Mouse (Mus musculus) left cerebral cortex, adult 2 months (tissue): ENCODE results near the gene Crisp2. TPM values are rescaled to one million over a fixed set of nuclear protein-coding genes. Genes with fewer than 3 reads are reported as not detected.
"Not testable (repeated sequence)": the region's sequence is repeated elsewhere in the genome, so short reads cannot be mapped to it uniquely, and the experiment has no call there.

Experiments used
- DNase-seq, 2 experiments: peaks; one replicate each; pipeline ENCODE4 v3.0.0; 2021 to 2022; ENCODE audit warnings: low spot score in 2 of 2, mixed read lengths in 1 of 2; ENCODE audit errors: extremely low spot score in 1 of 2
- H3K27ac ChIP-seq: fragments of 200-600 bp; 2 replicates; pipeline ENCODE4 v1.8.1; 2022
- H3K4me3 ChIP-seq: fragments of 200-600 bp; 2 replicates; pipeline ENCODE4 v1.8.1; 2022
- CTCF ChIP-seq: fragments of 200-600 bp; IDR thresholded peaks from 2 replicates; pipeline ENCODE4 v1.8.1; 2022; ENCODE audit warnings: antibody characterized with exemption, mild to moderate bottlenecking, moderate library complexity
- intact Hi-C: fragments of 180-260 bp; cut with DNase I; formaldehyde crosslinking; loops from one replicate; pipeline ENCODE4 v1.15.1; 2025
- total RNA-seq, 2 experiments: library from RNA; stranded (reverse); gene quantifications; 2 replicates each; pipeline ENCODE4 v1.2.3; 2021

Gene Crisp2
- total RNA-seq, 2 experiments from 2014 or later = not detected

- DNase-seq = no peak
- Histone ChIP-seq H3K4me3 (no peak overlapping the region), H3K27ac (no peak overlapping the region)
- intact Hi-C loops = no loop called here
- TF ChIP-seq CTCF = no peak
Measured at GRCm38 (mm10) chr17:40802707-40803340, 4.0 kb downstream of the Crisp2 start.

- no peak overlapping the region for H3K27ac ChIP-seq
- TF ChIP-seq CTCF = no peak
- intact Hi-C loops = no loop called here
- H3K4me3 ChIP-seq = no peak overlapping the region
- peak in 1 of 2 experiments; percentile 9 for DNase-seq
Measured at GRCm38 (mm10) chr17:40793921-40794854, 12.6 kb downstream of the Crisp2 start.

GRCm38 (mm10) chr17:40789877-40790276 lies 16.9 kb downstream of the Crisp2 start:
- TF ChIP-seq CTCF = no peak
- intact Hi-C loops = no loop called here

GRCm38 (mm10) chr17:40767120-40767519 lies 39.7 kb downstream of the Crisp2 start:
- TF ChIP-seq CTCF = no peak
- no peak overlapping the region for H3K4me3 ChIP-seq
- intact Hi-C loops = no loop called here
- no peak overlapping the region for H3K27ac ChIP-seq
- no peak for DNase-seq

More at GRCm38 (mm10) chr17:40789877-40790276, 16.9 kb downstream of the Crisp2 start:
- no peak for DNase-seq
- no peak overlapping the region for H3K4me3 ChIP-seq
- H3K27ac ChIP-seq = no peak overlapping the region

GRCm38 (mm10) chr17:40763662-40764061 lies 43.1 kb downstream of the Crisp2 start:
- H3K27ac ChIP-seq = no peak overlapping the region
- intact Hi-C loops = no loop called here
- H3K4me3 ChIP-seq = no peak overlapping the region
- TF ChIP-seq CTCF = no peak
- no peak for DNase-seq

- DNase-seq = no peak
- no peak overlapping the region for H3K27ac ChIP-seq
- intact Hi-C loops = no loop called here
- no peak for TF ChIP-seq CTCF
- H3K4me3 ChIP-seq = no peak overlapping the region
Measured at GRCm38 (mm10) chr17:40731724-40732123, 75.1 kb downstream of the Crisp2 start.

- intact Hi-C loops = no loop called here
- no peak for TF ChIP-seq CTCF
- no peak for DNase-seq
- H3K27ac ChIP-seq = no peak overlapping the region
- no peak overlapping the region for H3K4me3 ChIP-seq
Measured at GRCm38 (mm10) chr17:40731296-40731695, 75.5 kb downstream of the Crisp2 start.

- intact Hi-C loops = no loop called here
- DNase-seq = no peak
- no peak within 1 kb of the TSS for H3K27ac ChIP-seq
- H3K4me3 ChIP-seq = no peak within 1 kb of the TSS
- no peak for TF ChIP-seq CTCF
Measured at GRCm38 (mm10) chr17:40726820-40727219, 80.0 kb downstream of the Crisp2 start, which contains the start of gene Esp1. Esp1 (plus strand) TSS chr17:40727120.

- H3K27ac ChIP-seq, DNase-seq, H3K4me3 ChIP-seq, intact Hi-C loops: not testable (repeated sequence)
Measured at GRCm38 (mm10) chr17:40717055-40717454, 89.7 kb downstream of the Crisp2 start.

- intact Hi-C loops = no loop called here
- no peak for DNase-seq
- Histone ChIP-seq H3K4me3 (no peak overlapping the region), H3K27ac (no peak overlapping the region)
- TF ChIP-seq CTCF = no peak
Measured at GRCm38 (mm10) chr17:40716273-40716672, 90.5 kb downstream of the Crisp2 start.

Other genes with a start within 250 kb of the Crisp2 start
- not detected for gene Esp6, start 245.5 kb downstream of the Crisp2 start, total RNA-seq
- gene Esp4, start 208.4 kb downstream of the Crisp2 start, total RNA-seq = not detected
- gene Esp3, start 174.9 kb downstream of the Crisp2 start, total RNA-seq = not detected
- not detected for gene Esp1, start 79.9 kb downstream of the Crisp2 start, total RNA-seq
- gene Rhag, start 4.1 kb upstream of the Crisp2 start, total RNA-seq = not detected
- gene 9130008F23Rik, start 73.6 kb upstream of the Crisp2 start, total RNA-seq = under 1 TPM in 1 of 2 experiments, not detected in 1; 0.16 TPM
- not detected for gene Glyatl3, start 107.3 kb upstream of the Crisp2 start, total RNA-seq
- gene Mut, start 127.7 kb upstream of the Crisp2 start, total RNA-seq = 10 to 100 TPM; 36.8 to 37.4 TPM
- gene Cenpq, start 128.0 kb upstream of the Crisp2 start, total RNA-seq = 1 to 10 TPM; 3.3 to 4.1 TPM